Mouse (Mus musculus): Measurements from ENCODE around the gene Galns. TPM values are rescaled to one million over a fixed set of nuclear protein-coding genes. Genes with fewer than 3 reads are reported as not detected.
"Not testable (repeated sequence)": the region's sequence is repeated elsewhere in the genome, so short reads cannot be mapped to it uniquely, and the experiment has no call there.

Gene Galns
- polyA plus RNA-seq, 1 experiment from 2014 or later: 11.9 TPM

DNA sequence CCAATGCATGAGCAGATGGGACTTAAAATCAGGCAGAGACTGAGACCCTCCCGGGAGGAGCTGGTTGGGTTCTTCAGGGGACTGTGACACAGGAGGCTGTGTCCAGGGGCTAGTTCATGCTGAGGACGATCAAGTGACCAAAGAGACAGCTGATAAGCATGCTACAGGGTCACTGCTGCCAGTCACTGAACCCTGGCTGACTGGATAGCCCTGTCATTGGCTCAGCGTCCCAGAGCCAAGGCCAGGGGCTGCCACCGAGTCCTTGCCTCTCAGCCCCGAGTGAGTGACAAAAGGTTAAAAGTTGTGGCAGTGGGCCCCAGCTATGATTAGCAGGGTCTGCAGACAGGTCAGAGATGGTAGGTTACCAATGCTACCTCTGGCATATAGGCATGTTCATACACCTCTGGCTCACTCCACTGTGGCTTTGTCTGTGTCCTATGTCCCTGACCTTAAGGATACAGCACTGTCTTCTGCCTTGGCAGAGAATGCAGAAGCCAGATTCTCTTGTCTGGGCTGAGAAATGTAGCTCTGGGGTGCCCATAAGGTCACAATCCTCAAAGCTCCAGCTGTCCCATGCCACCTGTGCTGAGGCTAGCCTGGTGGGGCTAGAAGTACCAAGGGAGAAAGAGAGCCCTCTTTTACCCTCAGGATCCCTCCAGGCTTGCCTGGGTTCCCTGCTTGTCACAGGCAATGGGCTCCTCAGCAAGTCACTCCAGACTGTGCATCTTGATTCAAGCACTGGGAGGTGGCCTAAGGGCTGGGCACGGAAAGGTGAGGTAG lies 33.1 kb upstream of the Galns start:
- no peaks in the 10 kb centered on the region for H3K36me3 ChIP-seq
- H3K27ac ChIP-seq: no peak overlapping the region
- H3K9ac ChIP-seq: no peak overlapping the region
- H3K4me1 ChIP-seq: peaks cover 25% of the 10 kb centered on the region
- H3K4me3 ChIP-seq (replicated peaks): no peak overlapping the region
- 72% methylated on average over 6 of the region's 6 CpGs for WGBS
- H3K9me3 ChIP-seq: no peaks in the 10 kb centered on the region
- H3K27me3 ChIP-seq (replicated peaks): no peaks in the 10 kb centered on the region
- no peak overlapping the region for H3K4me2 ChIP-seq
- no peak for ATAC-seq (ENCODE audit: insufficient read depth, low FRiP score, low read depth)

DNA sequence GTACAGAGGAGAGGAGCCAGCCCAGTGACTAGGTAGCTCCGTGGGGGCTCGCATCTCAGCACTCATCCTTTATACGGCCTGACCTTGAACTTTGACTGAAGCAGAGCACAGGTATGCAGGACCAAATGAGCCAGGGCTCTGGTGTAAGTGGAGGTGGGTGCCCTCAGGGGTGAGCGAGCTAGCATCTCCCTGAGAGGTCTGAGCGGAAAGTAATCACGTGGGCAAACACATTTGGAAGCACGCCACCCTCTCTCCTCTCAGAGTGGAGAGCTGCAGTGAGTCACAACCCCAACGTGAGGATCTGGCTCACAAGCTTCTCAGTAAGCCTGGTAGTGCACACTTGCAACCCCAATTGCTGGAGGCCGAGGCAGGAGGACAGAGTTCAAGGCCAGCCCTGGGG lies 30.8 kb upstream of the Galns start:
- H3K9ac ChIP-seq: no peak overlapping the region
- H3K4me1 ChIP-seq: peaks cover 39% of the 10 kb centered on the region
- WGBS: 57% methylated on average over 9 of the region's 9 CpGs
- H3K27me3 ChIP-seq (replicated peaks): no peaks in the 10 kb centered on the region
- no peaks in the 10 kb centered on the region for H3K9me3 ChIP-seq
- no peak overlapping the region for H3K4me2 ChIP-seq
- H3K36me3 ChIP-seq: no peaks in the 10 kb centered on the region
- H3K4me3 ChIP-seq (replicated peaks): no peak overlapping the region
- H3K27ac ChIP-seq: 0 out of 2 replicates have a peak overlapping the region, but pooled peaks have one; percentile 4
- ATAC-seq (ENCODE audit: insufficient read depth, low FRiP score, low read depth): no peak

DNA sequence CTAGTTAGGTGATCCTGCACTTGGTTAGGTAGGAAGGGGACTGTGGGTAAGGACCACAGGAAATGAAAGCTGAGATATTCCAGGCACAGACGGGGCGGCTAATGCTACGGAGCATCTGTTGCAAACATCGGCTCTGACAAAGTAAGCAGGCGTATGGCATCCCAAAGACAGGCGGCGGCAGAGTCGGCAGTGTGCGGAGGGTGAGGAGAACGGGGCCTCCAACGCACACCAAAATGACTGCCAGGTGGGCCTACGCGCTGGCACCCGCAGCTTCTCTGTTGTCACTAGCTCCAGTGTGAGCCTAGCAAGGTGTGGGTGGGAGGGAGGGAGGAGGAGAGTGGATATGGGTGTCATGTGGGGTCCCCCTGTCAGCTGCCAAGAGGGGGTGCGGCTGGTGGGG lies 30.1 kb upstream of the Galns start:
- no peaks in the 10 kb centered on the region for H3K9me3 ChIP-seq
- no peak overlapping the region for H3K9ac ChIP-seq
- WGBS: 73% methylated on average over 15 of the region's 15 CpGs
- no peak overlapping the region for H3K27ac ChIP-seq
- no peaks in the 10 kb centered on the region for H3K36me3 ChIP-seq
- no peaks in the 10 kb centered on the region for H3K27me3 ChIP-seq (replicated peaks)
- peaks cover 46% of the 10 kb centered on the region for H3K4me1 ChIP-seq
- H3K4me2 ChIP-seq: no peak overlapping the region
- no peak for ATAC-seq (ENCODE audit: insufficient read depth, low FRiP score, low read depth)
- no peak overlapping the region for H3K4me3 ChIP-seq (replicated peaks)

DNA sequence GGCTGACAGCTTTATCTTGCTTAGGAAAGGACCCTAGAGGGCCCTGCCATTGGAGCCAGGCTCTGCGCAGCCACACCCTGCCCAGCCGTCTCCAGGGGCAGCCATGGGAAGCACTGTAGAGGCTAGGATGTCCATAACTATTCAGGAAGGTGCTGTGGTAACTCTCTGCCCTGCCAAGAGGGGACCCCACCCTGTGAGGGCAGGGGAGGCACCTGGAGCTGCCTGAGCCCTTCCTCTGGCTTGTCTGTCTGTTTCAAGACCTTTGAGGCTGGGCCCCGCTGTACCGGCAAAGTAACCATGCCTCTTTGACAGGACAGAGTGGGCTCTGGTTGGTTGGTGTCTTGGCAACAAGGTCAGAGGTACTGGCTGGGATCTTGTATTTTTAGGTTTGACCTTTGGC lies 29.6 kb upstream of the Galns start:
- no peak overlapping the region for H3K4me2 ChIP-seq
- H3K4me1 ChIP-seq: peaks cover 48% of the 10 kb centered on the region
- 86% methylated on average over 4 of the region's 4 CpGs for WGBS

DNA sequence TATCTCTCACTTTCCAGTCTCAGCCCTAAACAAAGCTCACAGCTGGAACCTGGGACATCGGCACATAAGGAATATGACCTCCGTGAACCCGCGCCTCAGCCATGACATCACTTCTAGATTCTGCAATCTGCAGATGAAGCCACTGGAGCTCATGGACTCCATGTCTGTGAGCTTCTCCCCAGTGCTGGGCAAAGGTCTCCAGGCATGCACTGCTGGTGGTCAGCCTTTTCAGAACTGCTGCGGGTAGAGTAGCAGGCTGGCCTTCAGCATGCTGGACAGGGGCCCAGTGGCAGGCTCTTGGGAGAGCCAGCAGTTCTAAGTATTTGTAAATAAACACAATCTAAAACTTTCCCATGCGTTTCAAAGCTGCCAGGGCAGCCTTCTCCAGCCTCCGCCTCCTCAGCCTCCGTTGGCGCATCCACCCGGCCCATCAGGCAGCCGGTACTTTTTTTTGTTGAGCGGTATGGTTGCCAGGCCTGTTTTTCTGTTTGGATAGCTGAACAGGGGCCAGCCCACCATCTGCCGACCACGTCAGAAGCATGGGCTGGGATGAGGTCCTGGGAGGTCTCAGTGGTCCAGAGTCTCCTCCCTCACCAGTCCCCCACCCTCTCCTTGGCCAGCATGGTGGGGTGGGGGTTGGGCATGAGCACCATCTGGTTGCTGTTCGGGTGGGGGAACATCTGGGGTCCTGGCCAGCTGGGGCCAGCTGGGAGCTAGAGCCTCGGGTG lies 28.4 kb upstream of the Galns start:
- no peaks in the 10 kb centered on the region for H3K36me3 ChIP-seq
- H3K4me2 ChIP-seq: no peak overlapping the region; the same call in none of the 2 replicates
- no peak overlapping the region for H3K9ac ChIP-seq
- peak overlapping the region; percentile 69 for H3K27ac ChIP-seq
- no peak overlapping the region for H3K4me3 ChIP-seq (replicated peaks)
- peaks cover 54% of the 10 kb centered on the region for H3K4me1 ChIP-seq
- 27% methylated on average over 16 of the region's 16 CpGs for WGBS
- no peaks in the 10 kb centered on the region for H3K9me3 ChIP-seq
- peak; percentile 19; the same call in 1 of the 2 replicates for ATAC-seq (ENCODE audit: insufficient read depth, low FRiP score, low read depth)
- no peaks in the 10 kb centered on the region for H3K27me3 ChIP-seq (replicated peaks)

More for the DNA sequence above, 29.6 kb upstream of the Galns start:
- Histone ChIP-seq H3K27me3 (replicated peaks) (no peaks in the 10 kb centered on the region), H3K27ac (no peak overlapping the region), H3K4me3 (replicated peaks) (no peak overlapping the region), H3K9me3 (no peaks in the 10 kb centered on the region), H3K9ac (no peak overlapping the region), H3K36me3 (no peaks in the 10 kb centered on the region)
- ATAC-seq (ENCODE audit: insufficient read depth, low FRiP score, low read depth): no peak

DNA sequence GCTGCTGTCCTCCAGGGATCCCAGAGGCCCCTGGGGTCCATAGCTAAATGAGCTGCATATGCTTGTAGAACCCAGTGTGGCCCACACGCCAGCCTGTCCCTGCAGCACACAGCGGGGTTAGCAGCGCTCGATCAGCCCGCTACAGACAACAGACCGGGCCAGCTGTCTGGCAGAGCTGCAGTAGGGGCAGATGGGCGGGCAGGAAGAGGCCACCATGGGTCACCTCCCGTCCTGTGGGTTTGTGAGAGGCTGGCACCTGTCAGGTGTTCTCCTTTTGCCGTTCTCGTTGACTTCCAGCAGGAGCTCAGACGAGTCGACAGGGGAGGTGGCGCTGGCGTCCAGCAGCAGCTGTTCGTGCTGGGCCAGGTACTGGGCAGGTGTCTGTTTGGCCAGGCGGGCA lies 27.3 kb upstream of the Galns start:
- 76% methylated on average over 16 of the region's 16 CpGs for WGBS
- H3K27me3 ChIP-seq (replicated peaks): no peaks in the 10 kb centered on the region
- no peaks in the 10 kb centered on the region for H3K9me3 ChIP-seq
- H3K4me3 ChIP-seq (replicated peaks): no peak overlapping the region
- H3K9ac ChIP-seq: no peak overlapping the region
- no peak for ATAC-seq (ENCODE audit: insufficient read depth, low FRiP score, low read depth)
- H3K4me1 ChIP-seq: peaks cover 54% of the 10 kb centered on the region
- no peaks in the 10 kb centered on the region for H3K36me3 ChIP-seq
- 0 out of 2 replicates have a peak overlapping the region, but pooled peaks have one; percentile 69 for H3K27ac ChIP-seq
- H3K4me2 ChIP-seq: no peak overlapping the region

DNA sequence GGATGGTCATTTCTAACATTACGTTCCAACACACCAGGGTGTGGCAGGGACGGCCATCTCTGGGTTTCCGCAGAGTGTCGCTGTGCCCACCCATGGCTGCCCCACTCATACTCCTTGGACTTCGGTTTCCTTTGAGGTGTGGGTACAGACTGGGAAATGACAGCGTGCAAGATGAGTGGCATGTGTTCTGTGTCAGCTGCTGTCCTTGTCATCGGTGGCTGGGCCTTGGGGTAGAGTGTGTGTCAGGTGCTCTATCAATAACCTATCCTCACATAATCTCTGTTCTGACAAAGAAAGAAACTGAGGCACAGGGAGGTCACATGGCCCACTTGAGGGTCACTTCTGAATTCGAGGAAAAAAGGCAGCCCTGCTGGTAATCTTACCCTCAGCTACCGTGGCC lies 26.0 kb upstream of the Galns start:
- Histone ChIP-seq H3K4me2 (no peak overlapping the region), H3K36me3 (no peaks in the 10 kb centered on the region), H3K9me3 (no peaks in the 10 kb centered on the region), H3K4me3 (replicated peaks) (no peak overlapping the region), H3K4me1 (peaks cover 53% of the 10 kb centered on the region), H3K9ac (no peak overlapping the region), H3K27ac (peak overlapping the region; percentile 80), H3K27me3 (replicated peaks) (no peaks in the 10 kb centered on the region)
- no peak for ATAC-seq (ENCODE audit: insufficient read depth, low FRiP score, low read depth)
- 86% methylated on average over 9 of the region's 9 CpGs for WGBS

DNA sequence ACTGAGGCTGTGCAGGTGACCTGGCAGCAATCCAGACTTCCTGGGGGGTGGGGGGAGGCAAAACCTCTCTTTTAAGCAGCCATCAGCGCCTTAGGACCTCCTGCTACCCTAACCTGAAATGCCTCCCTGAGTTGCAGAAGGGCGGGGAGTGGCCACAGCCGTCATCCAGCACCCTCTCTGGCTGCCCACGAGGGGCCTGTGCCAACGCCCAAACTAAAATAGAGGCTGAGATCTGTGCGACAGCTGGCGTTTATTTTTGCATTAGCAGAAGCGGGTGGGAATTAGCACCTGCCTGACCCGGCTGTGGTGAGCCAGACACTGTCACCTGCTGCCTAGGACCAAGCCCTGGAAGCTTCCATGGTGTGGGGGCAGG lies 25.5 kb upstream of the Galns start:
- Histone ChIP-seq H3K4me3 (replicated peaks) (no peak overlapping the region), H3K9me3 (no peaks in the 10 kb centered on the region), H3K4me1 (peaks cover 48% of the 10 kb centered on the region), H3K36me3 (no peaks in the 10 kb centered on the region), H3K4me2 (0 out of 2 replicates have a peak overlapping the region, but pooled peaks have one; percentile 4), H3K27ac (peak overlapping the region; percentile 80), H3K9ac (no peak overlapping the region), H3K27me3 (replicated peaks) (no peaks in the 10 kb centered on the region)
- peak; percentile 19; the same call in 1 of the 2 replicates for ATAC-seq (ENCODE audit: insufficient read depth, low FRiP score, low read depth)
- WGBS: 40% methylated on average over 9 of the region's 9 CpGs

DNA sequence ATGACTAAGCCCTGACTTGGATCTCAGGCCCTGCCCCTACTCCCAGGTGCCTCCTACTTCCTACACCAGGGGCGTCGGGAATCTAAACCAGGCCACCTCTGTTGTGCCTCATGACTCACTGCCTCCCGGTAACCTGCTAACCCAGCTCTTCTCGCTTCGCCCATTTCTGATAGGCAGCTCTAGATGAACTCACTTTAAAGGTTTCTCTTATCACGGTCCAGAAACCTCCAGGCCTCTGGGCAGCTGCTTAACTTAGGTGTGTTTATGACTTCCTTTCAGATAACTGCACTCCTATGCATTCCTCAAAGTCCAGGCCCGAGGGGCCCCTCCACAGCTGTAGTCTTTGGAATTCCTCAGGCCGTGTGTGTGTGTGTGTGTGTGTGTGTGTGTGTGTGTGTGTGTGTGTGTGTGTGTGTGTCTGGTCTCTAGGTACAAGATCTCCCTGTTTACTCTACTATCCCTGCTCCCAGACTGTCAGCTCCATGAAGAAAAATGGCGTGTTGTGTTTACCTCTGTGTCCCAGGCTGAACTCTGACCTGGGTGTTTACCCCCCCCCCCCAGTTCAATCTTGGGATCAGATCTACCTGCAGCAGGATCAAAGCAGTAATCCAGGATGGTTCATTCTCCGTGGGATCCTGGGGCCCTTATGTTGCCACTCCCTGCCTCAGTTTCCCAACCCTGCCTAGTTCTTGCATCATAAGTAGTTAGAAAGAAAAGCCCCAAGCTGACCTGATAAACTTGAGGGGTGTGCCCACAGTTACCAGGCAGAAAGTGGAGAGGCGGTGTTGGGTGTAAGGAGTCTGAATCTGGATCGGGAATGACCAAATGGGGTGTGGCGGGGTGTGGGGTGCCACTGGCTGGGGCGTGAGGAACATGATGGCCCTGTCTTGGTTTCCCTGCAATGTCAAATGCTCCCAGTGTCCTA lies 24.9 kb upstream of the Galns start:
- H3K36me3 ChIP-seq: no peaks in the 10 kb centered on the region
- H3K27me3 ChIP-seq (replicated peaks): no peaks in the 10 kb centered on the region
- 37% methylated on average over 14 of the region's 14 CpGs for WGBS
- peak; percentile 83 for ATAC-seq (ENCODE audit: insufficient read depth, low FRiP score, low read depth)
- no peak overlapping the region for H3K4me3 ChIP-seq (replicated peaks)
- H3K9me3 ChIP-seq: no peaks in the 10 kb centered on the region
- H3K4me2 ChIP-seq: 0 out of 2 replicates have a peak overlapping the region, but pooled peaks have one; percentile 4
- peak overlapping the region; percentile 80 for H3K27ac ChIP-seq
- no peak overlapping the region for H3K9ac ChIP-seq
- peaks cover 43% of the 10 kb centered on the region for H3K4me1 ChIP-seq

DNA sequence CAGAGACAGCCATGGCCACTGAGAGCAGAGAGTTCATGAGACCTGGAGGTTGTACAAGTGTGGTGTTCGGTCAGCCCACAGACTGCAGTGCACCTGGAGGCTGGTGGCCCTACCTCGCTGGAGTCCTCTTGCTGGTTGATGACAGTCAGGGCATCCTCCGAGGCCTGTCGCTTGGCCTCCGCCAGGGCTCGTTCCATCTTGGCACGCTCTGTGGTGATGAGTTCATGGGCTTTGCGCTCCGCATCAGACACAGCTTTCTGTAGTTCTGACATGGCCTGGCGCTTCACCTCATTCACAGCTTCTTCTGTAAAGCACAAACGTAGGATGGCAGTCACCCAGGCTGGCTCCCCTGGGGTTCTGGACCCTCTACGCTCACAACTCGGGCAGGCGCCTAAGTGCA lies 21.9 kb upstream of the Galns start:
- peaks cover 19% of the 10 kb centered on the region for H3K4me1 ChIP-seq
- H3K4me2 ChIP-seq: no peak overlapping the region
- no peaks in the 10 kb centered on the region for H3K36me3 ChIP-seq
- H3K27me3 ChIP-seq (replicated peaks): peaks cover 10% of the 10 kb centered on the region; the same call in 1 of the 2 replicates
- WGBS: 96% methylated on average over 14 of the region's 14 CpGs
- no peak overlapping the region for H3K9ac ChIP-seq
- H3K27ac ChIP-seq: no peak overlapping the region
- no peak overlapping the region for H3K4me3 ChIP-seq (replicated peaks)
- ATAC-seq (ENCODE audit: insufficient read depth, low FRiP score, low read depth): no peak
- no peaks in the 10 kb centered on the region for H3K9me3 ChIP-seq

DNA sequence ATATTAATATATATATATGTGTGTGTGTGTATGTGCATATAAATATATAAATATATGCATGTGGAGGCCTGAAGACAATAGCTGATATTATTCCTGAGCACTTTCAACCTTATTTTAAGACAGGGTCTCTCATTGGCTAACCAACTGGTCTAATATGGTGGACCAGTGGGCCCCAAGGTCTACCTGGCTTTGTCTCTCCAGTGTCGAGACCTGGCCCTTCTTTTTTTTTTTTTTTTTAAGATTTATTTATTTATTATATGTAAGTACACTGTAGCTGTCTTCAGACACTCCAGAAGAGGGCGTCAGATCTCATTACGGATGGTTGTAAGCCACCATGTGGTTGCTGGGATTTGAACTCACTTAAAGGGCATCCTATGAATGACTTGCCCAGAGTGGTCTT lies 20.9 kb upstream of the Galns start:
- H3K27ac ChIP-seq; H3K9ac ChIP-seq; H3K4me2 ChIP-seq; H3K36me3 ChIP-seq; ATAC-seq (ENCODE audit: insufficient read depth, low FRiP score, low read depth); H3K4me3 ChIP-seq (replicated peaks); H3K9me3 ChIP-seq: not testable (repeated sequence)
- Histone ChIP-seq H3K27me3 (replicated peaks) (peaks cover 10% of the 10 kb centered on the region; the same call in 1 of the 2 replicates), H3K4me1 (peaks cover 16% of the 10 kb centered on the region)
- WGBS: 75% methylated on average over 3 of the region's 3 CpGs

Measured in stomach, embryonic 15.5 days (tissue).